Mouse (Mus musculus) liver, adult 2 months (tissue): Measurements from ENCODE around the gene Lnx1.

Experiments used
- CTCF ChIP-seq: fragments of 200-500 bp; IDR thresholded peaks from 2 replicates; pipeline ENCODE4 v1.5.1; 2011; ENCODE audit warnings: low read depth, low read length, control low read depth
- POLR2A ChIP-seq: fragments of 200-500 bp; IDR thresholded peaks from 2 replicates; pipeline ENCODE4 v1.6.1; 2011; ENCODE audit warnings: low read length, control low read depth; ENCODE audit not compliant: insufficient read depth; ENCODE audit errors: extremely low read depth

GRCm38 (mm10) chr5:74642291-74642690 is 60.4 kb downstream of the Lnx1 start:
- TF ChIP-seq CTCF (no peak), POLR2A (no peak)
